Mouse (Mus musculus) heart, embryonic 16.5 days (tissue): ENCODE data around the gene Sult6b2. TPM values are rescaled to one million over a fixed set of nuclear protein-coding genes. Genes with fewer than 3 reads are reported as not detected.

Experiments
- ATAC-seq: fragments of 200-750 bp; cut with Nextera tagmentation; replicated peaks from 2 replicates; pipeline ENCODE4 v1.8.0; 2017; ENCODE audit warnings: moderate number of reproducible peaks; ENCODE audit not compliant: insufficient read depth, low FRiP score; ENCODE audit errors: extremely low read depth
- H3K27ac ChIP-seq: fragments of 300-500 bp; sonication (generic); 2 replicates; pipeline ENCODE4 v1.5.1; 2014; ENCODE audit warnings: mild to moderate bottlenecking, low read length, control low read depth, moderate library complexity
- H3K27me3 ChIP-seq: fragments of 300-500 bp; sonication (generic); 2 replicates; pipeline ENCODE4 v1.6.1; 2014; ENCODE audit warnings: low read length, mixed read lengths; ENCODE audit not compliant: control insufficient read depth, insufficient read depth
- H3K36me3 ChIP-seq: fragments of 300-500 bp; sonication (generic); 2 replicates; pipeline ENCODE4 v1.6.1; 2014; ENCODE audit not compliant: control insufficient read depth, insufficient read depth
- H3K4me1 ChIP-seq: fragments of 300-500 bp; sonication (generic); 2 replicates; pipeline ENCODE4 v1.6.1; 2014; ENCODE audit warnings: low read length, mixed read lengths; ENCODE audit not compliant: control insufficient read depth, insufficient read depth
- H3K4me2 ChIP-seq: fragments of 300-500 bp; sonication (generic); 2 replicates; pipeline ENCODE4 v1.6.1; 2014; ENCODE audit warnings: low read depth, mild to moderate bottlenecking, control low read depth, low read length
- H3K4me3 ChIP-seq: fragments of 300-500 bp; sonication (generic); 2 replicates; pipeline ENCODE4 v1.5.1; 2014; ENCODE audit warnings: mild to moderate bottlenecking, control low read depth, low read length
- H3K9ac ChIP-seq: fragments of 300-500 bp; sonication (generic); 2 replicates; pipeline ENCODE4 v1.6.1; 2014; ENCODE audit warnings: low read length, control low read depth
- H3K9me3 ChIP-seq: fragments of 300-500 bp; sonication (generic); replicated peaks from 2 replicates; pipeline ENCODE4 v1.6.1; 2016; ENCODE audit warnings: low read length; ENCODE audit not compliant: control insufficient read depth
- WGBS: fragments of 180-500 bp; shearing (Covaris S2); extraction: QIAGEN DNeasy Blood & Tissue Kit; methylation state at CpG from one replicate; pipeline ENCODE4 v1.1.7; 2014; 5-methylcytosine and 5-hydroxymethylcytosine counted together
- polyA plus RNA-seq: library from polyadenylated mRNA; unstranded; fragments of >200 nt; fragmentation: Nextera tagmentation; extraction: Ambion mirVana; gene quantifications from 2 replicates; pipeline ENCODE4 v1.2.1, GENCODE M21; 2015

Sult6b2 gene
- polyA plus RNA-seq, 1 experiment from 2014 or later: 0.07 TPM

DNA sequence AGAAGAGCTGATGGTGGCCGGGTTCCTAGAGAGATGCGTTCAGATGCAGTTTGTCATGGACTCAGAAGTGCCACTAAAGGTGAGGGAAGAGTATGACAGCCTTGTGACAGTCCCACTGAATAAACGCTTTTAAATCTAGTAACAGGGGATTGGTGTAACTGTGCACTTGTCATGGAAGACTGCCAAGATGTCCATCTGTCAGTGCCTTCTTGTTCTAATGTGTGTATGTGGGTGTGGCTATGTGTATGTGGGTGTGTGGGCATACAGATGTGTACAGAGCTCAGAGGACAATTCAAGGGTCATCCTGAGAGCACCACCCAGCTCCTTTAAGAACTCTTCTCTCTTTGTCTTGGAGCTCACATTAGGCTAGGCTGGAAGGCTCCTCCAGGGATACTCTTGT, 11.2 kb upstream of the Sult6b2 start:
- H3K4me1 ChIP-seq: no peaks in the 10 kb centered on the region
- H3K27ac ChIP-seq: no peak overlapping the region
- H3K4me2 ChIP-seq: no peak overlapping the region
- H3K27me3 ChIP-seq: no peaks in the 10 kb centered on the region
- no peak overlapping the region for H3K4me3 ChIP-seq
- H3K36me3 ChIP-seq: no peaks in the 10 kb centered on the region
- H3K9me3 ChIP-seq: no peaks in the 10 kb centered on the region
- ATAC-seq: no peak
- no peak overlapping the region for H3K9ac ChIP-seq
- 56% methylated on average over 3 of the region's 3 CpGs for WGBS

DNA sequence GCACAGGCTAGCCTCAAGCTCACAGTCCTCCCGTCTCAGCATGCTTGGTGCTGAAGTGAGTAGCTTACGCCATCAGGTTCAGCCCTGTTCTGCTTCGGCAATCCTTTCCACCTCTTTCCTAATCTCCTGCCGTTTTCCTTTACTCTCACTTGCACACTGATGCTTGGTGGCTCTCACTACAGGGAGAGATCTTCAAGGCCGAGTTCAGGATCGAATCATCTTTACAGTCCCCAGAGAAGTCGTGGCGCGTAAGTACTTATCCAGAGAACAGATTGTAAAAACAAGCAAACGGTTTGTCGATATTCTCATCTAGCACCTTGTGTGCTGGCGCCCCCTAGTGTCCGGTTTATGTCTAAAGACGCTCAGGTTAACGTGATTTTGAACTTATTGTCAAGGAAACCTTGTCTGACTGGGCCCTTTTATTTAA, 10.2 kb upstream of the Sult6b2 start:
- WGBS: 3% methylated on average over 15 of the region's 15 CpGs
- no peaks in the 10 kb centered on the region for H3K27me3 ChIP-seq
- peak overlapping the region; percentile 58 for H3K9ac ChIP-seq
- H3K9me3 ChIP-seq: no peaks in the 10 kb centered on the region
- H3K36me3 ChIP-seq: no peaks in the 10 kb centered on the region
- no peak for ATAC-seq
- peak overlapping the region; percentile 49 for H3K4me3 ChIP-seq
- peak overlapping the region; percentile 73 for H3K4me2 ChIP-seq
- H3K27ac ChIP-seq: no peak overlapping the region
- H3K4me1 ChIP-seq: no peaks in the 10 kb centered on the region; the same call in 1 of the 2 replicates

DNA sequence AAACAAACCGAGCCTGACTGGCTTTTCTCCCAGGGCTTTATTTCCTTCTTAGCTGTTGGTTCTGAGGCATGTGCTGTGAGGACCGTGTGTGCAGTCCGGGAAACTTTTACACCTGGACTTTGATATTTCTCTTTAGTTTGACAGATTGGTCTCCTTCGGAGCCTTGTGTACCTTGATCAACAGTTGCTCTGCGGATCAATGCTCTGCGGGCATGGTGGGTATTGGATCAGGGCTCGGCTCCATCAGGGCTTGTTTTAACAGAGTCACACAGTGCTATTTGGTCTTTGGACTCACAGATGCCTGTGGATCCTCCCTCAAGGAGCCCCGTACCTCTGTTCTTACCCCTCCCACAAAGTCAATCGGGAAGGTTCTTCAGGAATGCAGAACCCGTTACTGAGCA, 9.7 kb upstream of the Sult6b2 start:
- Histone ChIP-seq H3K4me1 (no peaks in the 10 kb centered on the region; the same call in 1 of the 2 replicates), H3K4me2 (peak overlapping the region; percentile 73), H3K36me3 (no peaks in the 10 kb centered on the region), H3K27ac (no peak overlapping the region), H3K9ac (no peak overlapping the region), H3K4me3 (peak overlapping the region; percentile 49), H3K27me3 (no peaks in the 10 kb centered on the region), H3K9me3 (no peaks in the 10 kb centered on the region)
- 55% methylated on average over 10 of the region's 10 CpGs for WGBS
- ATAC-seq: no peak

- no peak for ATAC-seq
- Histone ChIP-seq H3K4me1 (no peaks in the 10 kb centered on the region; the same call in 1 of the 2 replicates), H3K36me3 (no peaks in the 10 kb centered on the region), H3K4me3 (no peak overlapping the region), H3K27me3 (no peaks in the 10 kb centered on the region), H3K27ac (no peak overlapping the region), H3K4me2 (no peak overlapping the region), H3K9ac (no peak overlapping the region), H3K9me3 (no peaks in the 10 kb centered on the region)
- 79% methylated on average over 5 of the region's 5 CpGs for WGBS
These were observed 8.7 kb upstream of the Sult6b2 start for GRCm38 (mm10) chr6:142812969-142813368.

- H3K4me2 ChIP-seq: no peak overlapping the region
- H3K4me3 ChIP-seq: no peak overlapping the region
- 60% methylated on average over 6 of the region's 6 CpGs for WGBS
- no peak overlapping the region for H3K27ac ChIP-seq
- H3K9ac ChIP-seq: no peak overlapping the region
- H3K36me3 ChIP-seq: no peaks in the 10 kb centered on the region
- H3K9me3 ChIP-seq: no peaks in the 10 kb centered on the region
- no peaks in the 10 kb centered on the region; the same call in 1 of the 2 replicates for H3K4me1 ChIP-seq
- H3K27me3 ChIP-seq: no peaks in the 10 kb centered on the region
- no peak for ATAC-seq
These were observed 5.9 kb upstream of the Sult6b2 start for GRCm38 (mm10) chr6:142810239-142810638.

DNA sequence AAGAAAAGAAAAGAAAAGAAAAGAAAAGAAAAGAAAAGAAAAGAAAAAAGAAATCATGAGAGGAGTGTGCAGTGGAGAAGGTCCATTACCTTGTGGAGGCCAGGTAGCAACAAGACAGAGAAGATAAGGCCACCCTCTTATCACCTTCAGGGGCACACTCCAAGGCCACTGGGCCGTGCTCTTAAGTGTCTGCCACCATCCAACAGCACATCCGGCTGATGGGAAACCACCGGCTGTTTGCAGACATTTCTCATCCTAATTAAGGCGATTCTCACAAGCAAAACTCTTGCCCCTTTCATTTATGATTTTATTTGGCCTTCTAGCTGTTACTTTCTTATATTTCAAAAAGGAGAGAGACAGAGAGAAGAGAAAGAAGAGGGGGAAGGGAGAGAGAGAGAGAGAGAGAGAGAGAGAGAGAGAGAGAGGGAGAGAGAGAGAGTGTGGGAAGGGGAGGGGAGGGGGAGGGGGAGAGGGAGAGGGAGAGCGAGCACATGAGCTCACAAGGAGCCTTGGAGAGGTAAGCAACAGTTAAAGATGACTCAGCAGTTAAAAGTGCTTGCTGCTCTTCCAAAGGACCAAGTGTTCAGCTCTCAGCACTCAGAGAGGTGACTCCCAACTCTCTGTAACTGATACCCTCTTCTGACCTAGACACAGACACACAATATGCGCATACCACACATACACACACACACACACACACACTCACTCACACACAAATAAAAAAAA, 5.2 kb upstream of the Sult6b2 start:
- no peak overlapping the region for H3K27ac ChIP-seq
- H3K36me3 ChIP-seq: no peaks in the 10 kb centered on the region
- ATAC-seq: 0 out of 2 replicates have a peak, but pooled peaks have one; percentile 28
- no peak overlapping the region for H3K4me2 ChIP-seq
- 34% methylated on average over 6 of the region's 6 CpGs for whole genome bisulfite sequencing
- H3K27me3 ChIP-seq: no peaks in the 10 kb centered on the region
- no peak overlapping the region for H3K4me3 ChIP-seq
- H3K4me1 ChIP-seq: no peaks in the 10 kb centered on the region; the same call in 1 of the 2 replicates
- H3K9me3 ChIP-seq: no peaks in the 10 kb centered on the region
- no peak overlapping the region for H3K9ac ChIP-seq

DNA sequence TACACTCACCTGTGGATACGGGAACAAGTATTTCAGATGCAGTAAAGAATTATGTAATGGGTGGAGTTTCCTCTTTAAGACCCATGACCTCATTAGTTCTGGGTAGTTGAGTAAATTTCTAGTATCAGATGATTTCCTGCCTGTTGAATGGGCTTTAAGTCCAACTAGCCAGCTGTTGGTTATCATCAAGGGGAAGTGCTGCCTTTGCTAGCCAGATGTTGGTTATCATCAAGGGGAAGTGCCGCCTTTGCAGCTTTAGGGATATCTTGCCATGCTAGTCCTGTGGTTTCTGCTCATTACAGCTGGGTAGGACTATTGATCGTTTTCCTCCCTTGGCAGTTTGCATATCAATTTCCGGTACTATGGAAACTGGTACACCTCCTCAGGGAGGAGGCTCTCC, 2.0 kb upstream of the Sult6b2 start:
- H3K27me3 ChIP-seq: no peaks in the 10 kb centered on the region
- H3K4me1 ChIP-seq: no peaks in the 10 kb centered on the region; the same call in 1 of the 2 replicates
- H3K27ac ChIP-seq: no peak overlapping the region
- no peaks in the 10 kb centered on the region for H3K36me3 ChIP-seq
- no peak overlapping the region for H3K9ac ChIP-seq
- 64% methylated on average over 4 of the region's 4 CpGs for WGBS
- no peaks in the 10 kb centered on the region for H3K9me3 ChIP-seq
- no peak overlapping the region for H3K4me2 ChIP-seq
- no peak overlapping the region for H3K4me3 ChIP-seq
- ATAC-seq: no peak

GRCm38 (mm10) chr6:142802617-142803525, 1.4 kb downstream of the Sult6b2 start:
- Histone ChIP-seq H3K27me3 (no peaks in the 10 kb centered on the region), H3K4me3 (no peak overlapping the region), H3K9ac (no peak overlapping the region), H3K27ac (no peak overlapping the region), H3K9me3 (no peaks in the 10 kb centered on the region), H3K4me1 (no peaks in the 10 kb centered on the region), H3K4me2 (no peak overlapping the region), H3K36me3 (no peaks in the 10 kb centered on the region)
- 62% methylated on average over 11 of the region's 11 CpGs for WGBS
- ATAC-seq: no peak

DNA sequence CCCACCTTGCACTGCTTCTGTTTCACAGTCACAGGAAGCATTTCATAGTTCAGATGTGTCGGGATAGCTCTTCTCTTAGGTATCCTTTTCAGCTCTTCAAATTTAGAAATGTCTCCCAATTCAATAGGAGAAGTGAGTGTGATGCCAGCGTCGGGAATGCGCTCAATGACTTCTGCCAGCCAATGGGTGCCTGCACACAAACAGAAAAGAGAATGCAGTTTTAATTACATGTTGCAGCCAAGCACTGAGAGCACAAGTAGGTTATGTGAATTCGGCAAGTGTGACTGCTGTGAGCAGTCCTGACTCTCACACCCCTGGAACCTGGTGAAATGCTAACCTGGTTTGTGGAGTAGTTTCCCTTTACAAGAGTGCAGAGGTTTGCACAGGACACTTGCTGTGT, 2.6 kb downstream of the Sult6b2 start:
- Histone ChIP-seq H3K4me1 (no peaks in the 10 kb centered on the region), H3K4me2 (no peak overlapping the region), H3K9me3 (no peaks in the 10 kb centered on the region), H3K4me3 (no peak overlapping the region), H3K27me3 (no peaks in the 10 kb centered on the region), H3K9ac (no peak overlapping the region), H3K27ac (no peak overlapping the region), H3K36me3 (no peaks in the 10 kb centered on the region)
- 85% methylated on average over 5 of the region's 5 CpGs for WGBS
- ATAC-seq: no peak
